Mouse (Mus musculus) MEL (cell line): ENCODE data around the gene Coro2b. TPM values are rescaled to one million over a fixed set of nuclear protein-coding genes. Genes with fewer than 3 reads are reported as not detected.

ENCODE experiments used
- DNase-seq: peaks from one replicate; pipeline ENCODE4 v3.0.0; 2011; ENCODE audit warnings: low read depth, low spot score
- H3K27ac ChIP-seq: 2 replicates; pipeline ENCODE4 v1.5.1; 2012; ENCODE audit warnings: low read depth, mild to moderate bottlenecking, control low read depth, low read length, moderate library complexity; ENCODE audit not compliant: control insufficient read depth
- H3K27me3 ChIP-seq, 2 experiments: fragments of 150-350 bp in 1 of 2; sonication (generic) in 1 of 2; 2 replicates each; pipeline ENCODE4 v1.6.1; 2012; ENCODE audit warnings: low read length in 2 of 2, mild to moderate bottlenecking in 2 of 2, improper control_type of control experiment in 1 of 2, moderate library complexity in 1 of 2; ENCODE audit not compliant: insufficient read depth in 2 of 2, control insufficient read depth in 1 of 2
- H3K36me3 ChIP-seq, 2 experiments: 2 replicates each; pipeline ENCODE4 v1.6.1; 2012 to 2014; ENCODE audit warnings: low read length in 2 of 2, improper control_type of control experiment in 1 of 2, inconsistent platforms in 1 of 2, mild to moderate bottlenecking in 1 of 2; ENCODE audit not compliant: insufficient read depth in 2 of 2, control insufficient read depth in 1 of 2
- H3K4me1 ChIP-seq, 2 experiments: fragments of 150-350 bp in 1 of 2; sonication (generic) in 1 of 2; 2 replicates each; pipeline ENCODE4 v1.6.1; 2012; ENCODE audit warnings: low read length in 2 of 2, improper control_type of control experiment in 1 of 2, mild to moderate bottlenecking in 1 of 2; ENCODE audit not compliant: insufficient read depth in 2 of 2, control insufficient read depth in 1 of 2
- H3K4me3 ChIP-seq, 2 experiments: fragments of 150-350 bp in 1 of 2; sonication (generic) in 1 of 2; 2 replicates each; pipeline ENCODE4 v1.5.1; 2012; ENCODE audit warnings: low read depth in 2 of 2, low read length in 2 of 2, mild to moderate bottlenecking in 2 of 2, moderate library complexity in 2 of 2, control low read depth in 1 of 2, improper control_type of control experiment in 1 of 2; ENCODE audit not compliant: control insufficient read depth in 1 of 2, insufficient read depth in 1 of 2
- H3K79me2 ChIP-seq: 2 replicates; pipeline ENCODE4 v1.6.1; 2012; ENCODE audit warnings: mild to moderate bottlenecking, low read length, moderate library complexity; ENCODE audit not compliant: control insufficient read depth, poor library complexity, insufficient read depth
- H3K9ac ChIP-seq: 2 replicates; pipeline ENCODE4 v1.6.1; 2012; ENCODE audit warnings: low read depth, mild to moderate bottlenecking, control low read depth, low read length, moderate library complexity; ENCODE audit not compliant: control insufficient read depth, poor library complexity, severe bottlenecking
- H3K9me3 ChIP-seq: fragments of 150-350 bp; sonication (generic); replicated peaks from 2 replicates; pipeline ENCODE4 v1.6.1; 2012; ENCODE audit warnings: mild to moderate bottlenecking, low read length, improper control_type of control experiment, moderate library complexity; ENCODE audit not compliant: insufficient read depth
- E2F4 ChIP-seq: IDR thresholded peaks from 2 replicates; pipeline ENCODE4 v1.6.1; 2011; ENCODE audit warnings: low read depth, low read length, improper control_type of control experiment, borderline replicate concordance
- ELF1 ChIP-seq: IDR thresholded peaks from 2 replicates; pipeline ENCODE4 v1.6.1; 2014; ENCODE audit warnings: low read depth, mild to moderate bottlenecking, inconsistent platforms, low read length, improper control_type of control experiment, moderate library complexity
- EP300 ChIP-seq, 2 experiments: IDR thresholded peaks; 2 replicates each; pipeline ENCODE4 v1.6.1; 2011; ENCODE audit warnings: improper control_type of control experiment in 2 of 2, low read length in 2 of 2, low read depth in 1 of 2, mild to moderate bottlenecking in 1 of 2
- ETS1 ChIP-seq: IDR thresholded peaks from 2 replicates; pipeline ENCODE4 v1.6.1; 2012; ENCODE audit warnings: low read depth, mild to moderate bottlenecking, inconsistent platforms, low read length, improper control_type of control experiment, moderate library complexity
- HCFC1 ChIP-seq: IDR thresholded peaks from 2 replicates; pipeline ENCODE4 v1.6.1; 2012; ENCODE audit warnings: low read depth, mild to moderate bottlenecking, inconsistent platforms, low read length, improper control_type of control experiment, moderate library complexity
- MAFK ChIP-seq: IDR thresholded peaks from 2 replicates; pipeline ENCODE4 v1.6.1; 2011; ENCODE audit warnings: low read depth, mild to moderate bottlenecking, low read length, improper control_type of control experiment, borderline replicate concordance
- MAX ChIP-seq: IDR thresholded peaks from 2 replicates; pipeline ENCODE4 v1.6.1; 2011; ENCODE audit warnings: low read length, improper control_type of control experiment
- MAZ ChIP-seq: IDR thresholded peaks from 2 replicates; pipeline ENCODE4 v1.6.1; 2012; ENCODE audit warnings: low read depth, mild to moderate bottlenecking, inconsistent platforms, low read length, improper control_type of control experiment
- MYB ChIP-seq: IDR thresholded peaks from 2 replicates; pipeline ENCODE4 v1.6.1; 2011; ENCODE audit warnings: mild to moderate bottlenecking, low read depth, low read length, improper control_type of control experiment
- MYC ChIP-seq: IDR thresholded peaks from 2 replicates; pipeline ENCODE4 v1.6.1; 2011; ENCODE audit warnings: low read depth, mild to moderate bottlenecking, low read length, improper control_type of control experiment, moderate library complexity
- NELFE ChIP-seq: IDR thresholded peaks from 2 replicates; pipeline ENCODE4 v1.6.1; 2011; ENCODE audit warnings: low read depth, low read length, improper control_type of control experiment
- POLR2A ChIP-seq, 2 experiments: IDR thresholded peaks; 2 replicates each; pipeline ENCODE4 v1.6.1; 2011 to 2012; ENCODE audit warnings: low read length in 2 of 2, mild to moderate bottlenecking in 2 of 2, control low read depth in 1 of 2, improper control_type of control experiment in 1 of 2, low read depth in 1 of 2, moderate library complexity in 1 of 2; ENCODE audit not compliant: control insufficient read depth in 1 of 2, insufficient read depth in 1 of 2, poor library complexity in 1 of 2
- POLR2AphosphoS2 ChIP-seq: IDR thresholded peaks from 2 replicates; pipeline ENCODE4 v1.6.1; 2011; ENCODE audit warnings: low read length, improper control_type of control experiment
- SMC3 ChIP-seq: IDR thresholded peaks from 2 replicates; pipeline ENCODE4 v1.6.1; 2011; ENCODE audit warnings: low read depth, low read length, improper control_type of control experiment
- TAL1 ChIP-seq: IDR thresholded peaks from 2 replicates; pipeline ENCODE4 v1.6.1; 2012; ENCODE audit warnings: mild to moderate bottlenecking, inconsistent platforms, low read length, moderate library complexity, mixed read lengths
- TCF12 ChIP-seq: IDR thresholded peaks from 2 replicates; pipeline ENCODE4 v1.6.1; 2014; ENCODE audit warnings: low read depth, mild to moderate bottlenecking, inconsistent platforms, low read length, improper control_type of control experiment, moderate library complexity
- UBTF ChIP-seq: IDR thresholded peaks from 2 replicates; pipeline ENCODE4 v1.6.1; 2012; ENCODE audit warnings: low read depth, mild to moderate bottlenecking, inconsistent platforms, low read length, improper control_type of control experiment, moderate library complexity, borderline replicate concordance; ENCODE audit not compliant: insufficient read depth
- USF1 ChIP-seq: IDR thresholded peaks from 2 replicates; pipeline ENCODE4 v1.6.1; 2014; ENCODE audit warnings: low read depth, mild to moderate bottlenecking, inconsistent platforms, low read length, improper control_type of control experiment, moderate library complexity
- USF2 ChIP-seq, 2 experiments: IDR thresholded peaks; 2 replicates each; pipeline ENCODE4 v1.6.1; 2011 to 2012; ENCODE audit warnings: improper control_type of control experiment in 2 of 2, low read length in 2 of 2, borderline replicate concordance in 1 of 2, inconsistent platforms in 1 of 2, low read depth in 1 of 2, mild to moderate bottlenecking in 1 of 2; ENCODE audit not compliant: insufficient read depth in 1 of 2
- ZC3H11A ChIP-seq: IDR thresholded peaks from 2 replicates; pipeline ENCODE4 v1.6.1; 2012; ENCODE audit warnings: low read depth, mild to moderate bottlenecking, inconsistent platforms, low read length, improper control_type of control experiment
- ZKSCAN1 ChIP-seq: IDR thresholded peaks from 2 replicates; pipeline ENCODE4 v1.6.1; 2012; ENCODE audit warnings: low read depth, mild to moderate bottlenecking, inconsistent platforms, low read length, improper control_type of control experiment, moderate library complexity
- polyA plus RNA-seq, 2 experiments: library from polyadenylated mRNA; stranded (reverse) in 1 of 2; unstranded in 1 of 2; fragments of >175 nt in 1 of 2; fragments of >200 nt in 1 of 2; gene quantifications; 2 replicates each; pipeline versions ENCODE4 v1.2.1 to v1.2.4; 2012; ENCODE audit warnings: low replicate concordance in 2 of 2, low read depth in 1 of 2; ENCODE audit not compliant: insufficient read length in 2 of 2, insufficient read depth in 1 of 2, missing spikeins in 1 of 2
- total RNA-seq: library from RNA; depleted of rRNA; stranded (reverse); fragments of 300-350 nt; gene quantifications from 2 replicates; pipeline ENCODE4 v1.2.3, GENCODE M21; 2012

The Coro2b gene
- total and polyA plus RNA-seq, 3 experiments = not detected

DNA sequence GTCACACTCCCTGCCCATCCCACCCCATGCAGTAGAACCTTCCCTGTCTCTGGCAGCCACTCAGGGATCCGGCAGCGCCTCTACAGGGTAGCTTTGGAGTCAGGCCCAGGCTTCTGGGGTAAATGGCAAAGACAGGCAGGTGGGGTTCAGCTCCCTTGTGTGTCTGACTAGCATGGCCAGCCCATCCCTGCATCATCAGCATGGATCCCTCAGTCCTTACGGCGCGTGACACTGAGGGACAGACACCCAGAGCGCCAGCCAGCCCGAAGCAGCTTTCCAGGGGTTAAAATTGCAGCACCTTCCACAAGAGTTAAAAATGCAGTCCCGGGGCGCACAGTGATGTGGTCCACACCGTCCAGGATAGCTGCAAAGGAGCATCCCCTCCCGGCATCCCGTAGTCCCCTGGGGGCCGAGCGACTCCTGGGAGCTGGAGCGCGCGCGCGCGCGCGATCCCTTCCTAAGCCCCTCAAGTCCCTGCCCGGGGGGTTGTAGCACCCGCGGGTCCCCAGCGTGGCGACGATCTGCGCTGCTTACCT lies 657 bp downstream of the Coro2b start:
- Histone ChIP-seq H3K9me3 (no peaks in the 10 kb centered on the region), H3K36me3 (no peaks in the 10 kb centered on the region), H3K79me2 (no peaks in the 10 kb centered on the region), H3K27me3 (peaks cover 0 to 8% of the 10 kb centered on the region in 2 experiments; a peak in 2 of 4 replicates), H3K4me1 (no peaks in the 10 kb centered on the region), H3K9ac (no peak overlapping the region), H3K4me3 (no peak overlapping the region), H3K27ac (no peak overlapping the region)
- no peak for DNase-seq
- no peak for TF ChIP-seq POLR2AphosphoS2
- TF ChIP-seq ZKSCAN1 = no peak
- no peak for TF ChIP-seq E2F4

DNA sequence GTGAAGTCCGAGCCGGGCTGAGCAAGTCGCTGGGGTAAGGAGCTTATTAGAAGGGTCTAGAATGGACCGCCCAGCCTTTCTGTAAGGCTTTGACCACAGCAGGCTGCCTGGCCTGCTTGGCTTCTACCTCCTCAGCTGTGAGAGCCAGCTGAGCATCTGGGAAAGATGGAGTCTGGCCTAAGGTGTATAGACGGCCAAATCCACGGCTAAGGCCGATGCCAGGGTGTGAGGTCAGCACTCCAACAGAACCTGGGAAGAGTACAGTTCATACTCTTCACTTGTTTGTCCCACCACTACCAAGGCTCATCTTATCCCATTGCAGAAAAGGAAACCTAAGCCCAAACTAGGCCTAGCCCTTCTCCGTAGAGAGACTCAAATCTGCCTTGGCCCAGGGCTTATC lies 1.3 kb downstream of the Coro2b start:
- no peak for TF ChIP-seq MYB
- TF ChIP-seq E2F4 = no peak
- no peak for TF ChIP-seq MAFK
- no peak for TF ChIP-seq SMC3
- TF ChIP-seq ETS1 = no peak
- TF ChIP-seq TAL1 = no peak
- TF ChIP-seq MYC = no peak
- no peak for TF ChIP-seq POLR2A (IDR thresholded peaks at IDR 0.05; ENCODE audit: control insufficient read depth in 1 of 2, insufficient read depth in 1 of 2, low read depth in 1 of 2, low read length in 2 of 2, poor library complexity in 1 of 2)
- TF ChIP-seq ZC3H11A = no peak
- no peak for TF ChIP-seq MAX
- TF ChIP-seq EP300 (IDR thresholded peaks at IDR 0.05; ENCODE audit: low read depth in 1 of 2, low read length in 2 of 2) = no peak
- no peak for TF ChIP-seq NELFE
- TF ChIP-seq ELF1 = no peak
- TF ChIP-seq USF2 (IDR thresholded peaks at IDR 0.05; ENCODE audit: borderline replicate concordance in 1 of 2, insufficient read depth in 1 of 2, low read depth in 1 of 2, low read length in 2 of 2) = no peak
- no peak for TF ChIP-seq USF1
- no peak for TF ChIP-seq TCF12
- no peak for TF ChIP-seq MAZ
- no peak for TF ChIP-seq HCFC1
- no peak for TF ChIP-seq UBTF
- TF ChIP-seq, all 39 proteins: peak for 0
- Histone ChIP-seq H3K4me3 (no peak overlapping the region), H3K9me3 (no peaks in the 10 kb centered on the region), H3K27me3 (peaks cover 0 to 8% of the 10 kb centered on the region in 2 experiments; a peak in 2 of 4 replicates), H3K79me2 (no peaks in the 10 kb centered on the region), H3K9ac (no peak overlapping the region), H3K4me1 (no peaks in the 10 kb centered on the region), H3K27ac (no peak overlapping the region), H3K36me3 (no peaks in the 10 kb centered on the region)
- no peak for DNase-seq
